Mouse (Mus musculus) C2C12 (cell line): ENCODE results near the gene Gstm7.

Experiments
- CTCF ChIP-seq: IDR thresholded peaks from one replicate; pipeline ENCODE4 v1.5.1; 2011; ENCODE audit not compliant: control insufficient read depth, insufficient read depth, insufficient read length
- MYOG ChIP-seq: IDR thresholded peaks from one replicate; pipeline ENCODE4 v1.6.1; 2011; ENCODE audit not compliant: control insufficient read depth, insufficient read length; ENCODE audit errors: extremely low read depth

- TF ChIP-seq MYOG (no peak), CTCF (no peak)
Measured at GRCm38 (mm10) chr3:107966631-107967030, 35.0 kb upstream of the Gstm7 start.
